Mouse (Mus musculus): ENCODE data around the gene Exoc6. TPM values are rescaled to one million over a fixed set of nuclear protein-coding genes. Genes with fewer than 3 reads are reported as not detected.
"Not testable (repeated sequence)": the region's sequence is repeated elsewhere in the genome, so short reads cannot be mapped to it uniquely, and the experiment has no call there.

The Exoc6 gene
- polyA plus RNA-seq, 1 experiment from 2014 or later = 19.8 TPM

GRCm38 (mm10) chr19:37544476-37544875 is 5.7 kb upstream of the Exoc6 start:
- H3K27me3 ChIP-seq = peaks cover 41% of the 10 kb centered on the region
- H3K4me1 ChIP-seq (replicated peaks) = no peaks in the 10 kb centered on the region
- no peak overlapping the region for H3K4me2 ChIP-seq
- H3K27ac ChIP-seq (replicated peaks) = no peak overlapping the region
- H3K9me3 ChIP-seq = no peaks in the 10 kb centered on the region
- no peak for ATAC-seq (ENCODE audit: low FRiP score, low read depth)
- H3K4me3 ChIP-seq = no peak overlapping the region
- no peaks in the 10 kb centered on the region for H3K36me3 ChIP-seq
- WGBS = 97% methylated on average over 9 of the region's 9 CpGs
- no peak overlapping the region for H3K9ac ChIP-seq

GRCm38 (mm10) chr19:37545231-37545630 is 5.0 kb upstream of the Exoc6 start:
- no peak overlapping the region for H3K9ac ChIP-seq
- no peak overlapping the region for H3K27ac ChIP-seq (replicated peaks)
- no peak overlapping the region for H3K4me3 ChIP-seq
- H3K27me3 ChIP-seq = peaks cover 39% of the 10 kb centered on the region
- H3K9me3 ChIP-seq = no peaks in the 10 kb centered on the region
- no peaks in the 10 kb centered on the region for H3K36me3 ChIP-seq
- ATAC-seq (ENCODE audit: low FRiP score, low read depth) = no peak
- no peak overlapping the region for H3K4me2 ChIP-seq
- WGBS = 85% methylated on average over 3 of the region's 3 CpGs
- peaks cover 5% of the 10 kb centered on the region; the same call in 1 of the 2 replicates for H3K4me1 ChIP-seq (replicated peaks)

GRCm38 (mm10) chr19:37545725-37546124 is 4.5 kb upstream of the Exoc6 start:
- Histone ChIP-seq H3K27ac (replicated peaks) (no peak overlapping the region), H3K9ac (no peak overlapping the region), H3K4me1 (replicated peaks) (peaks cover 5% of the 10 kb centered on the region; the same call in 1 of the 2 replicates), H3K27me3 (peaks cover 39% of the 10 kb centered on the region), H3K9me3 (no peaks in the 10 kb centered on the region), H3K4me3 (no peak overlapping the region), H3K36me3 (no peaks in the 10 kb centered on the region), H3K4me2 (no peak overlapping the region)
- ATAC-seq (ENCODE audit: low FRiP score, low read depth) = no peak
- WGBS = 90% methylated on average over 6 of the region's 6 CpGs

GRCm38 (mm10) chr19:37546776-37547175 is 3.4 kb upstream of the Exoc6 start:
- Histone ChIP-seq H3K36me3 (no peaks in the 10 kb centered on the region), H3K4me3 (no peak overlapping the region), H3K9ac (no peak overlapping the region), H3K27ac (replicated peaks) (no peak overlapping the region), H3K9me3 (no peaks in the 10 kb centered on the region), H3K4me2 (no peak overlapping the region), H3K27me3 (peaks cover 39% of the 10 kb centered on the region), H3K4me1 (replicated peaks) (peaks cover 12% of the 10 kb centered on the region; the same call in 1 of the 2 replicates)
- WGBS = 80% methylated on average over 4 of the region's 4 CpGs
- ATAC-seq (ENCODE audit: low FRiP score, low read depth) = no peak

GRCm38 (mm10) chr19:37551040-37551566 is 885 bp downstream of the Exoc6 start:
- no peaks in the 10 kb centered on the region for H3K9me3 ChIP-seq
- H3K27me3 ChIP-seq = peaks cover 28% of the 10 kb centered on the region
- H3K4me3 ChIP-seq = peak overlapping the region; percentile 67
- H3K27ac ChIP-seq (replicated peaks) = peak overlapping the region; percentile 78; the same call in 1 of the 2 replicates
- H3K4me2 ChIP-seq = peak overlapping the region; percentile 79
- peaks cover 12% of the 10 kb centered on the region; the same call in 1 of the 2 replicates for H3K4me1 ChIP-seq (replicated peaks)
- peak; percentile 27; the same call in 1 of the 2 replicates for ATAC-seq (ENCODE audit: low FRiP score, low read depth)
- no peaks in the 10 kb centered on the region for H3K36me3 ChIP-seq
- WGBS = 15% methylated on average over 8 of the region's 8 CpGs
- H3K9ac ChIP-seq = peak overlapping the region; percentile 68

- Histone ChIP-seq H3K4me3 (no peak overlapping the region), H3K9ac (no peak overlapping the region), H3K27ac (replicated peaks) (no peak overlapping the region), H3K36me3 (no peaks in the 10 kb centered on the region), H3K4me2 (no peak overlapping the region), H3K27me3 (peaks cover 8% of the 10 kb centered on the region; the same call in 1 of the 2 replicates), H3K4me1 (replicated peaks) (peaks cover 12% of the 10 kb centered on the region; the same call in 1 of the 2 replicates), H3K9me3 (no peaks in the 10 kb centered on the region)
- no peak for ATAC-seq (ENCODE audit: low FRiP score, low read depth)
- WGBS = 86% methylated on average over 11 of the region's 11 CpGs
Observed at GRCm38 (mm10) chr19:37553376-37554265, 3.4 kb downstream of the Exoc6 start.

- H3K36me3 ChIP-seq; H3K4me2 ChIP-seq; H3K4me3 ChIP-seq; H3K27me3 ChIP-seq; H3K27ac ChIP-seq (replicated peaks); H3K9ac ChIP-seq; ATAC-seq (ENCODE audit: low FRiP score, low read depth); H3K9me3 ChIP-seq: not testable (repeated sequence)
- WGBS = 83% methylated on average over 5 of the region's 5 CpGs
- peaks cover 12% of the 10 kb centered on the region; the same call in 1 of the 2 replicates for H3K4me1 ChIP-seq (replicated peaks)
Observed at GRCm38 (mm10) chr19:37554266-37554650, 4.0 kb downstream of the Exoc6 start.

- no peaks in the 10 kb centered on the region for H3K36me3 ChIP-seq
- no peak for ATAC-seq (ENCODE audit: low FRiP score, low read depth)
- H3K4me3 ChIP-seq = no peak overlapping the region
- peaks cover 15% of the 10 kb centered on the region for H3K4me1 ChIP-seq (replicated peaks)
- H3K9ac ChIP-seq = no peak overlapping the region
- H3K27me3 ChIP-seq = no peaks in the 10 kb centered on the region
- no peaks in the 10 kb centered on the region for H3K9me3 ChIP-seq
- no peak overlapping the region for H3K27ac ChIP-seq (replicated peaks)
- H3K4me2 ChIP-seq = no peak overlapping the region
- WGBS = 89% methylated on average over 6 of the region's 6 CpGs
Observed at GRCm38 (mm10) chr19:37555863-37556566, 5.8 kb downstream of the Exoc6 start.

GRCm38 (mm10) chr19:37557898-37558297 is 7.7 kb downstream of the Exoc6 start:
- ATAC-seq (ENCODE audit: low FRiP score, low read depth) = no peak
- Histone ChIP-seq H3K36me3 (no peaks in the 10 kb centered on the region), H3K9me3 (no peaks in the 10 kb centered on the region), H3K27ac (replicated peaks) (no peak overlapping the region), H3K27me3 (no peaks in the 10 kb centered on the region), H3K4me3 (no peak overlapping the region), H3K4me2 (no peak overlapping the region), H3K9ac (no peak overlapping the region), H3K4me1 (replicated peaks) (peaks cover 8% of the 10 kb centered on the region)
- 71% methylated on average over 3 of the region's 3 CpGs for WGBS

- no peak overlapping the region for H3K27ac ChIP-seq (replicated peaks)
- H3K36me3 ChIP-seq = no peaks in the 10 kb centered on the region
- WGBS = 44% methylated on average over 9 of the region's 9 CpGs
- peaks cover 8% of the 10 kb centered on the region for H3K4me1 ChIP-seq (replicated peaks)
- H3K27me3 ChIP-seq = no peaks in the 10 kb centered on the region
- H3K4me2 ChIP-seq = peak overlapping the region; percentile 27
- H3K9me3 ChIP-seq = no peaks in the 10 kb centered on the region
- peak; percentile 20; the same call in 1 of the 2 replicates for ATAC-seq (ENCODE audit: low FRiP score, low read depth)
- H3K4me3 ChIP-seq = no peak overlapping the region
- H3K9ac ChIP-seq = no peak overlapping the region
Observed at GRCm38 (mm10) chr19:37559286-37560079, 9.3 kb downstream of the Exoc6 start.

- H3K4me3 ChIP-seq = no peak overlapping the region
- H3K36me3 ChIP-seq = no peaks in the 10 kb centered on the region
- no peaks in the 10 kb centered on the region for H3K27me3 ChIP-seq
- H3K27ac ChIP-seq (replicated peaks) = no peak overlapping the region
- no peak for ATAC-seq (ENCODE audit: low FRiP score, low read depth)
- H3K4me1 ChIP-seq (replicated peaks) = peaks cover 8% of the 10 kb centered on the region
- H3K9ac ChIP-seq = no peak overlapping the region
- 26% methylated on average over 6 of the region's 6 CpGs for WGBS
- peak overlapping the region; percentile 27 for H3K4me2 ChIP-seq
- no peaks in the 10 kb centered on the region for H3K9me3 ChIP-seq
Observed at GRCm38 (mm10) chr19:37560080-37560427, 9.8 kb downstream of the Exoc6 start.

All from hindbrain, embryonic 15.5 days (tissue).